Mouse (Mus musculus) inflammation-experienced regulatory T-cells, adult 6 months (primary cell): ENCODE data around the gene Pprc1. TPM values are rescaled to one million over a fixed set of nuclear protein-coding genes. Genes with fewer than 3 reads are reported as not detected.
A peak's percentile ranks its signal among the peaks of the same experiment; 100 is the strongest.

Experiments
- ATAC-seq: one replicate; pipeline ENCODE4 v1.8.0; 2017
- polyA plus RNA-seq, 3 experiments: library from polyadenylated mRNA; unstranded; fragments of 100-300 nt; shearing (Covaris generic); gene quantifications; one replicate each; pipeline ENCODE4 v1.2.1; 2017

The Pprc1 gene
- polyA plus RNA-seq, 3 experiments from 2014 or later = 10.4 to 20.5 (median 20.3) TPM

DNA sequence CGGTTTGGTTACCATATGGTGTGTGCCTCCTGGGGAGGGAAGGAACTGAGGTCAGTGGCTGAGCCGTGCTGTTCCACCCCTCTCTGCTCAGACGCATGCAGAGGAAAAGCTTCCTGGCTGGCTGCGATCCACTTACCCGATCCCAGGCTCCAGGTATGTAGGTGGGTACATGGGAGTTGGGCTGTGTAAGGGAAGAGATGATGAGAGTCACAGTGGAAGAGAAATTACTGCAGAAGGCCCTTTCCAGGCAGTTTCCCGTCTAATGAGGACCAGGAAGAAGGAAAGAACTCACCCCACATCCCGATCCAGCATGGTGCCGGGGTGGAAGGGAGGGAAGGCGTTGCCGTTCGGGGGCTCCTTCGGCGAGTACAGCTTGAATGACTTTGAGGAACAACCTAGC lies 8.7 kb upstream of the Pprc1 start:
- no peak for ATAC-seq

DNA sequence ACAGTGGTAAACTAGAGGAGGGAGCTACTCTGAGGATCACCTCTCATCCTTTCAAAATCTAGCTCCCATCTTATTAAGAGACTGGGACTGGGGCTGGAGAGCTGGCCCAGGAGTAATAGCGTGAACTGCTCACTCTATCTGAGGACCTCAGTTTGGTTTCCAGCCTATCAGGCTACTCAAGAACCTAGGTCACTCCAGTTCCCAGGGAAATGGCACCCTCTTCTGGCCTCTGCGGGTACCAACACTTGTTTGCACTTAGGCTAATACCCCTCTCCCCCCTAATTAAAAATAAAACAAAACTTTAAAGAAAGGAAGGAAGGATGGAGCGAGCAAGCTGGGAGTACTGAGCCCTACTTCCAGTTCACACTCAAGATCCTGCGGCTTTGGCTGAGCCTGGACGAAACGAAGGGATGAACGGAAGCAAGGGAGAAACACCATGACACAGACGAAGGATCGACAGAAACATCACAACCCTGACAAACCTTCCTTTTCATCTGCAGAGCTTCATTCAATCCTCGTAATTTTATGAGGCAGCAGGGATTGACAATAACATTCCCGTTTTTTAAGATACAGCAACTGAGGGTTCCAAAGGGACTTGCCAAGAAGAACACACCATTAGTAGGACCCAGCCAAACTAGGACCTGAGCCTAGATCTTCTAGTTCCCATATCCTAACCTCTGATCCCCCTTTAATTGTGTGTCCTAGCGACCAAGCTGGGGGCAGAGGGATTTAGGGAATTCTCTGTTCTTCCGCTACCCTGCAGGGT lies 8.0 kb upstream of the Pprc1 start:
- no peak for ATAC-seq

DNA sequence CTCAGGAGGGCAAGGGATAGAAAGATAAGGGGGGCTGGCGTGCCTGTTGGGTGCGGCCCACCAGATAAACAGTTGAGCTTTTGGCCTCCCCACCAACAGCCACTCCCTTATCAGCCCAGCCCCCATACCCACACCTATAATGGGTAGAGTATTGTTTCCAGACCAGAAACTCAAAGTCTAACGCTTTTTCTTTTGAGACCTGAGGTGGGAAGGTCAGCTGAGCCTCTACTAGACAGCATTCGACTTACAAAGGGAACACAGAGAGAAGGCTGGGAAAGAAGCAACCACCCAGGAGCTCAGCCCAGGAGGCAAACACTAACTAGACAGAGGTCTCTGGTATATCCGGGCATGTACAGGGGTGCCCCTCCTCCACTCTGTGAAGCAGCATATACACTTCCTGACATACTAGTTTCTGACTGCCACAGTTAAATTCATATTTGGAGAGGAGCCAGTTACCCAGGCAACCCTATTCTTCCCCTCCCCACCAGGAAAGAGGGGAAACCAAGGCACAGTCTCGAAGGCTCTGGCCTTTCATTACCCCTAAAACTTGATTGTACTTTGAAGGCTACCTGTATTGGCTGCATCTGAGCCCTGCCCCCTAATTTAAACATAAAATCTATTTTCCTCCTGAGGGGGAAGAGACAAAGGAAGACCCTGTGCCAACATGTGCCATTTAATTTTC lies 7.3 kb upstream of the Pprc1 start:
- ATAC-seq = peak; percentile 51

DNA sequence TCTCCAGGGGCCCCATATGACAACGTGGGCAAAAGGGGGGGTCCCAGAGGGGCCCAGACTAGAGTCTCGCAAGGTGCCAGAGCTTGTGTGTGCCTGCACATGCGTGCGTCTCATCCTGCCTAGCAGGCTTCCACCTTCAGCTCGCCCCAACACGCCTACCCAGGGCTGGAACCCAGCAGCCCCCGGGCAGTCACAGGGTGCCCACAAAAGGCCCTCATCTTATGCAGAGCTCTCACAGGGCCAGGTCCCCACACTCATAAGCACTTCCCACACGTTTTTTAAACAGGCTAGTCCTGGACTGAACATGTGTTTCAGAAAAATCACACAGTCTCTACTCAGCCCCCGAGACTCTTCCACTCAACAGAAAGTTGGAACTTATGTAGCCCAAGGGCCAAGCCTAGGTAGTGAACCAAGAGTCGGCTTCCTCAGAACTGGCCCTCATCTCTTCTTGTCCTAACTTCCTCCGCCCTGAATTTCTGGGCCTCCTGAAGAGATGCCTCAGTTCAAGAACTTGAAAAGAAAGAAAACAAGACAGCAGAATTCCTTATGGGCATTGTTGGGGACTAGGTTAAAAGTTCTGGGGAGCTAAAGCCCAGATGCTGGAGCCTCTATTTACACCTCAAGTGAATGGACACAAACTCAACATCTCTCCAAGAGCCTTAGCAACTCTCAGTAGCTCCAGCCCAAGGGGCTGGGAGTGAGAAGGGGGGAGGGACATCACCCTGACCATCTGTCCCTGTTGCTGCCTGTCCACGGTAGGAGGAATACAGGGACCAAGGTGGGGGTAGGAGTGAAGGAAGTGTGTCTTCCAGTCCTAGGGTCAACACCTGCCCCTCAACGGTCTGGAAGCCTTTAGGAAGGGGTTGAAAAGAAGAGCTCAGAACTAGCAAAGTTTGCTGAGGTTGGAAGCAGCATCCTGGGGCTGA lies 6.5 kb upstream of the Pprc1 start:
- ATAC-seq = no peak

DNA sequence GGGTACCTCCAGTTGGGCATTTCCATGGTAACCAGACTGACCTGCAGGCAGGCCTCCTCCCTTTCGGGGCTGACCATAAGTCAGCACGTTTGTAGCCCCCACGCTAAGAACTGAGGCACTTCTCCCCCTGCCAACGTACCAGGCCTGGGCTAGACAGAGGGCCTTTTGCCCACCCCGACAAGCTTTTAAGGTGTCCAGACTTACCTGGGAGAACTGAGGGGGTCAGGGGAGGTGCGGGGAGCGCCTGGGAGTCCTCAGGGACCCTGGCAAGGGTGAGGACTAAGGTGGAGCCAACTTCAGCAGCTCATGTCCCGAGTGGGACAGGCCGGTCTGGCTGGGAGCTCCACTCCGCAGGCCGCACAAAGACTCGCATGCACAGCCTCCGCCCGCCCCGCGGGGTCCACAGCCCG lies 5.8 kb upstream of the Pprc1 start:
- no peak for ATAC-seq

DNA sequence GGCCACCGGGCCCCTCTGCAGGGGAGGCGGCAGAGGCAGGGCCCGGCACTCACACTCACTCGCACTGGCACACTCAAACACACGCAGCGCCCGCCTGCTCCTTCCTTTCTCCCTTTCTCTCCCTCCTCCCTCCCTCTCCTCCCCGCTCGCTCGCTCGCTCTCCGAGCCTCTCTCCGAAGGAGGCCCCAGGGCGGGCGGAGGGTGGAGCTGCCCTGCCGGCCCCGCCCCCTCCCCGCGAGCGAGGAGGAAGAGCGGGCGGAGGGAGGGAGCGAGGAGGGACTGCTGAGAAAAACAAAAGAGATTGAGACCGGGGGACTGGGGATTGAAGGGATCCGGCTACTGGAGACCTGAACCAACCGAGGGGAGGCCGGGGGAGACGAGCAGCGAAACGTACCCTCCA lies 5.2 kb upstream of the Pprc1 start:
- peak; percentile 80 for ATAC-seq

DNA sequence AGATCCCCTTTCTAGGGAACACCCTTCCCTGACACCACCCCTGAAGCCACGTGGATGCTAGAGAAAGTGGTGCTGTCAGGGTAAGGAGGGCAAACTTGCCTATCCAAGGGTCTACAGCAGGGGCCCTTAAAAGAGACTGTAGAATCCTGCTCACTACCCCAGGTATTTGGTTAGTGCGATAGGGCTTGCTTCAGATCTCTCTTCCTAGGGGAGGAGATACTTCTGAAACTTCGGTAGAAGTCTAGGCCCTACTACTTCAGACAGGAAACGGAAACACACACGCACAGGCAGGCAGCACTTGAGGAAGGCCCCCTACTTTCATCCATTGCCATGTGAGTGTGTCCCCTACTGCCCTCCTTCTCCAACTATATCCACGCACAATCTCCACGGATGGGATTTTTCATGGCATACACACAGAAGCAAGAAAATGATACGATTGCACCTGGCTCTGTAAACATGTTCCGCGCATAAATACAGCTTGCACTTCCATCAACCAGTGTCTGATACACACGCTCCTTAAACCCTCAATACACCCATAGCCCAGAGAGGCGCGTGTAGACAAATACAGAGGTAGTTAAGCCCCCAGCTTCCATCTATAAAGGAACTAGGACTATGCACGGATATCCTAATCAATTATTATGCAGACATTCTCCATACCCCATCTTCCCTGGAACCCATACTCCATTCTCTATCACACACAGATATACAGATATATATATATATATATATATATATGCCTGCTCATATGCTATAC lies 4.4 kb upstream of the Pprc1 start:
- ATAC-seq = peak; percentile 51

DNA sequence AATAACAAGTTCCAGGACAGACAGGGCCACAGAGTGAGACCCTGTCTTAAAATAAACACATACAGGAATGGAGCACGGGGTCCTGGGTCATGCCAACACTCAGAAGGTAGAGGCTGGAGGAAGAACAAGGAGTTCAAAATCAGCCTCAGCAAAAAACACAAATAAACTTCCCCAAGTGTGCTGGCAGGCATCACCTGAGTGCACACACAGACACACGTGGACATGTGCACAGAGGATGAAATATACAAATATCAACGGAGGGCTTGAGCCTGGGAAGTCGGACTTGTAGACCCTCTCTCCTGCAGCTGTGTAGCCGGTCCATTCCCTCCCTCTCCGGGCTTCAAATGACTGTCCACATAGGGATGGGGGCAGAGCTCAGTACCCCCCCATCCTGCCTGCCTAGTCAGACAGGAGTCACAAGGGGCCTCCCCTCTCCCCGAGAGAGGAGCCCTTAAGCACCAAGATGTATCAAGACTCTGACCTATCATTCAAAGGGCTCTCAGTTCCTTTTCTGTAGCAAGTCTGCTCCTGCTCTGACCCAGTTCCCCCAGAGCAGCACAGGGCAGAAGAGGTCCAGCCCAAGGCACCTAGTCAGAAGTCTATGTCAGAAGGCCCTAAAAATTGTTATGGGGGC lies 3.3 kb upstream of the Pprc1 start:
- no peak for ATAC-seq

DNA sequence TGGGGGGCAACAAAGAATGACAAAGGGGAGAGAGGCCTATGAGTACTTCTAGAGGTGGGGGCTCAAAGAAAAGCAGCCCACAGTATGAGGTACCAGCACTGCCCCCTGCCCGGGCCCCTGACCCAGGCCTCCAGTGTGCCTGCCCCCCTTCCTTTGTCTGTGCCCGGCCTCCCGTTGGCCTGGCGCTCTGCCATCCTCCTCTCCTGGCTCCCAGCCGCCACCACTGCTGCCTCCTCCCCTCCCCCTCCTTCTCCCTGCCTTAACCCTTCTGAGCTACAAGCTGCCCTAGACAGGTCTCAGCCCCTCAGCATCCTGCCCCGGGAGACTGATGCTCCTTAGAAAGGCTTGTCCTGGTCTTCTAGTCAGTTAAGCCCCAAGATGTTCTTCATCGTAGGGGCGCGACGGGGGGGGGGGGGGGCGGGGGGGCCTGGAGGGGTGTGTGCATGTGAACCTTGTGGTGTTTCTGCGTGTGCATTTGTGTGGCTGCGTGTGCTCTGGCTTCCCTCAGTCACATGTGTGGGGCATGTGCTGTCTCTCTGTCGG lies 2.7 kb upstream of the Pprc1 start:
- ATAC-seq = no peak

DNA sequence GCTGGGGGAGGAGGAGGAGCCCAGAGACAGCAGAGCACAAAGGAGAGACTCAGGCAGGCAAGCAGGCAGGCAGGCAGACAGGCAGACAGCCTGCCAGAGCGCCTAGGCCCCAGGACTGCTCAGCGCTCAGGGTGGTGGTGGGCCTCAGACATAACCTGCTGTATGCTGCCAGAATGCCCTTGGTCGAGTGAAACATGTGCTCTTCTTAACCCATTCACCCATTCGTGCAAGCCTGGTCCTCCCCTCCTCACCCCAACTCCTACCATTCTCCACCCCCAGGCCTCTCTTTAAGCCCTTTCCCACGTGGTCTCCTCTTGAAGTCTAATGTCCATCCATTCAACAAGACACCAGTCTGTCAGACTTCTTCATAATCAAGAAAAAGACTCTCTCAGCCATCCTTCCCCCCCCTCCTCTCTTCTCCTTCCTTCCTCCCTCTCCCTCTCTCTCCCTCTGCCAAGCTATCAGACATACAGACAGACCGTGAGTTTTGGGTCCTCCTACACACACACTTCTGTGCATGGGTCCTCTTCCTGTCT lies 2.1 kb upstream of the Pprc1 start:
- no peak for ATAC-seq

DNA sequence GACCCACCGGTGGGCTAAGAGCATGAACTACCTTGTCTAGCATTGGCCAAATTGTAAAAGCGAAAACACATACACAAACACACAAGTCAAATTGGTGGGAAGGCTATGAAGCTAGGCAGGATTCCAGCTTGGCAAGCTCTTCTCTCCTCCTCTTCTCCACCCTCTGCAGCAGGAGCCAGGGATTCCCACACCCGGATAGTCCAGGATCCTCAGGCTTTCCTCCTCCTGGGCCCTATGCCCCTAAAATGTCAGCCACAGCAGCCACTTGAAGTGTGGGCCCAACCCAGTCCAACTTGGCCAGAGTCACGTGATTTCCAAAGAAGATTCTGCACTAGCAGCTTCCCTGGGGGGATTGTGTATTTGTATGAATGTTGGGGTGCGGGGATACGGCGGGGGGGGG lies 1.3 kb upstream of the Pprc1 start:
- ATAC-seq = no peak

DNA sequence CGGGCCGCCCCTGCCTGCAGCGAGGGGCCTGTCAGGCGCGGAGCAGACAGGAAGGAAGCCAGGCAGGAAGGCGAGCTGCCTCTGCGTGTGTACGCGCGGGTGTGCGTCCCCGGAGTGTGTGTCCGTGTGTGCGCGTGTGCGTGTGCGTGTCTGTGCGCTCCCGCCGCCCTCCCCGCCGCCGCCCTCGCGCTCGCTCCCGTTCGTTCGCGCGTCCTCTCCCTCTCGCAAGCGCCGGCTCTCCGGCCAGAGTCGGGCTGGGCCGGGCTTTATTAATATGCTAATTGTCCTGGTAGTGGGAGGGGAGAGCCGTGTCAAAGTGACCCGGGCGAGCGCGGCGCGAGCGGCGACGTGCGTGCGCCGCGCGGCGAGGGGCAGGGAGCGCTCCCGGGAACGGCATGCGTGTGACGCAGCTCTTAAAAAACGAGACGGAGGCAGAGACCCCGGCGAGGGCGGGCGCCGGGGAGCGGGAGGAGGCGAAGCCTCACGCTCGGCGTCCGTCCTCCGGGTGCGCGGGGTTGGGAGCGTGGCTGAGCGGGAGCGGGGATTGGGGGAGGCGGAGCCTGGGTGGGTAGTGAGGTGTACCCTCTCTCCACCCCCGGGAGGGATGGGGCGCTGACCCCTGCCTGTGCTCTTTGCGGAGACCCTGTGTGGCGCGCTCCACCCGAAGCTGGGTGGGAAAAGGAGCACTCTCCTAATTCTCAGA lies 458 bp downstream of the Pprc1 start, which contains the start of gene Ldb1:
Gene Ldb1, minus strand, starts transcription at position 222 of the 703 bp plus-strand sequence.
- ATAC-seq = peak; percentile 69

DNA sequence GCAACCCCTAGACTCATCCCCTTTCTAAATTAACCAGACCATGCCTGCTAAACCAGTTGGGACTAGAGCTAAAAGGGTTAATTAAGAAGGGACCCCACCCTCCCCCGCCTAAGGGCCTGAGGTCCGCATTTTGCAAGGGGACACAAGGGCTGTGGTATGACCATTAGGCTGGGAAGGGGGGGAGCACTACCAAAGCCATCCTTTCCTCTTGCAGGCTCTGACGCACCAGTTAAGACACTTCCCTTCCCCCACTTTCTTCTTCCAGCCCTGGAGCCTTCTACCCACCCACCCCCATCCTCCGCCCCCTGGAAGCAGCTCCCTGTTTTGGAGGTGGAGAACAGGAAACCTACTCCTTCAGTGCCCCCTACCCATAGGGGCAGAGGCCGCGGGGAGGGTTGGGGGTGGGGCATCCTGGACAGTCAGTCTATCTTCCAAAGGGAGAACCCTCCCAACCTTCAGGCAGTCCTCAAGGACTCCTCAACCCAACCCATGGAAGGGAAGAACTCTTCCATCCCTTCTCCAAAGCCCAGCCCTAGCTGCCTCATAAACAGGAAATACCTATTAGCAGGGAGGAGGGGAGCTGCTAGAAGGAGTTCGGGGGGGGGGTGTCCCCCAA lies 1.1 kb downstream of the Pprc1 start:
- peak; percentile 24 for ATAC-seq

DNA sequence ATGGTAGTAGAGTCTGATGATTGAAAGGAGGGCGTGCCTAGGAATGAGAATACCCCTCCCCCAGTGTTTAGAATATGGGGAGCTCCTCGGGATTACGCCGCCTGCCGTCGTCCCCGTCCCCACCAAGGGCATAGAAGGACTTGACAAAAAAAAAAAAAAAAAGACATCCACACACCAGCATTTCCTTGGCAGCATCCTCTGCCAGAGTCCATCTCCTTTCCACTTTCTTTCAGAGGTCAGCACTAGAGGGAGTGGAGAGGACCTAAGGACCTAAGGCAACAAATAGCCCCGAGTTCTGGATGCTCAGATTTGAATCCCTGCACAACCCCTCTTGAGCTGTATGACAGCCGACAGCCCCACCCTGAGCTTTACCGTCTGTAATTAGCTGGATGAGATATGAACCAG lies 1.9 kb downstream of the Pprc1 start:
- no peak for ATAC-seq

DNA sequence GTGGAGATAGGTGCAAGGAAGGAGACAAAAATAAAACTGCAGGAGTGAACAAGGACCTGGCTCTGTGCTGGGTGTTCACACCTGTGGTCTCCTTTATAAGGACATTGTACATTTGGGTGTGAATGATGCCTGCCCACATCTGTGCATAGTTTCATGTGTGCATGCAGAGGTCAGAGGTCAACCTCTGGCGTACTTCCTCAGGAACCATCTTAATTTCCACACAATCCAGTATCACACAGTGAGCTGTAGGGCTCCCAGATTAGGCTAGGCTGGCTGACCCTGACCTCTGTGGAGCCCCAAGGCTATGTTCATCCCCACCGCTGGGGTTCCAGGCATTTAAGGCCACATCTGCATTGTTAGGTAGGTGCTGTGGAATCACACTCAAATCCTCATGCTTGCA lies 2.7 kb downstream of the Pprc1 start:
- no peak for ATAC-seq

DNA sequence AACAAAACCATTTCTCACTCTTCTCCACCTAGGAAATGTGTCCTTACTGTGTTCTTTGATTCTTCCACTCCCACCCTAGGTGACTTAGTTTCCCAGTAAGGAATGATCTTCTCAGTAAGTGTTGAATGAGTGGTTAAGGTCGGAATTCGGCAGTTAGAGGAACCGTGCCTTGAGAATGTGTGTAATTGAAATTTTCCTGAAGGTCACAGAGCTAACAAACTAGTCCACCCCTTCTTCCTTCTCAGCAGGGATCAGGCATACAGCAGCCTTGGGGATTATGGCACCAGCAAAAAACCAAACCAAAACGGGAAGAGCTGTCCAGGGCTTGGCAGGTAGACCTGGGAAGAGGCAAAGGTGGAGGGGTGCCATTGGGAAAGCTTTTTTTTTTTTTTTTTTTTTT lies 4.4 kb downstream of the Pprc1 start:
- ATAC-seq = no peak

DNA sequence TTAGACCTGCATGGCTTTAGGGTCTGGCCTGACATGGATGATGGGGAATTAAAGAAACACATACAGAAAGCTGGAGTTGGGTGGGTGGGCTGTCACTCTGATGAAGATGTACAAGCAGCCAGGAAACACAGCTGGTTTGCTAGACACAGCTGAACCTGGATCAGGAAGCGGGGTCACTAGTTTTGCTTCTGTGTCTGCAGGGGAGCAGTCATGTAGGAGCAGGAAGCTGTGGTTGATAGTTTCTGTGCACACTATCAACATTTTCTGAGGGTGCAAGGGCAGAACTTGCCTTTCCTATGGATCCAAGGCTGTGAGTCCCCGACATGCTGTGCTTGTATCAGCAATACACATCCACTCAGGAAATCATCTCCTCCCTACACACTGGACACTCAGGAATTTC lies 5.8 kb downstream of the Pprc1 start:
- ATAC-seq = peak; percentile 73

DNA sequence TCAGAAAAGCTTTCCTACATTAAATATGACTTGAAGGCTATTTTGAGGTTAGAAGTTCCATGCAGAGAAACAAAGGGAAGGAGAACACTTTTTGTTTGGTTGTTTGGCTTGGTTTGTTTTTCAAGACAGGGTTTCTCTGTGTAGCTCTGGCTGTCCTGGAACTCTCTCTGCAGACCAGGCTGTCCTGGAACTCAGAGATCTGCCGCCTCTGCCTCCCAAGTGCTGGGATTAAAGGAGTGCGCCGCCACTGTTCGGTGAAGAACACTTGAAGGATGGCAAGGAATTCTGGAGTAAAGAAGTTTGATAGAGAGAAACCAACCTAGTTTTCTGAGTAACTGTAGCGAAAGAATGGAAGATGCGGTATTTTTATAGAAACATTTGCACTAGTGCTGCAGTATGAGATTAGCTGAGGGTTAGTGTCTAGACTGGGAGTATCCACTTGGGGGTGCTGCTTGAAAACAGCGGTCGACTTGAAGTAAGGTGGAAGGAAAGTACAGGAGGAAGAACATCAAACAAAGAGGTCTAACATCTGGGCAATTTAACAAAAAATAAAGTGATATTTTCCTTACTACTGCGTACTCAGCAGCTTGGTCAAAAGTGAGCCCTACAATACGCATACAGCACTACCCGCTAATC lies 11.2 kb downstream of the Pprc1 start:
- peak; percentile 76 for ATAC-seq

DNA sequence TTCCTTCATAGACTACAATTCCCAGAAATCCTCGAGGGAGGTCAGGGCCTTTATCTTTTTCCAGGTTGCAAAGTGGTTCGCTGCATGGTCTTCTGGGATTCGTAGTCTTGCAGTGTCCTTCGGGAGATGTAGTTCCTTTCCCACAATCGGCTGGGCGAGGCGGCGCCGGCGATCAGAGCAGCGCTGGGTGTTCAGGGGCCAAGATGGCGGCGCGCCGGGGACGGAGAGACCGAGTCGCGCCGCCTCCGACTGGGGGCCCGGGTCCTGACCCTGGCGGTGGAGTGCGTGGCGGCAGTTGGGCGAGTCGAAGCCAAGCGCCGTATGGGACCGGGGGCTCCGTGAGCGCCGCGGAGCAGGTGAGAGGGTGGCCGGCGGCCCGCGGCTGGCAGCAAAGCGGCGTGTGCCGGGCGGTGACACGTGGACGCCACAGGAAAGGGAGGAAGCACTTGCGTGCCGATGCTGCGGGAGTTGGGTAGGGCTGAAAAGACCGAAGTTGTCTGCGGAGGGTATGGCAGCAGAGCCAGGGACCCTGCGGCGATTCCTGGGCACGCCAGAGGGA lies 11.8 kb downstream of the Pprc1 start:
- ATAC-seq = peak; percentile 98
